Mouse (Mus musculus) midbrain, embryonic 14.5 days (tissue): ENCODE measurements around the gene Ap2a1. TPM values are rescaled to one million over a fixed set of nuclear protein-coding genes. Genes with fewer than 3 reads are reported as not detected.

ENCODE experiments used
- ATAC-seq: fragments of 200-750 bp; cut with Nextera tagmentation; 2 replicates; pipeline ENCODE4 v1.8.0; 2017; ENCODE audit warnings: moderate number of reproducible peaks, moderate library complexity; ENCODE audit not compliant: low FRiP score, low TSS enrichment
- DNase-seq: peaks from one replicate; pipeline ENCODE4 v3.0.0-alpha.2; 2015
- H3K27ac ChIP-seq: fragments of 300-500 bp; sonication (generic); replicated peaks from 2 replicates; pipeline ENCODE4 v1.5.1; 2014; ENCODE audit warnings: mild to moderate bottlenecking, low read depth, low read length, moderate library complexity
- H3K27me3 ChIP-seq: fragments of 300-500 bp; sonication (generic); 2 replicates; pipeline ENCODE4 v1.6.1; 2014; ENCODE audit warnings: low read length, control low read depth, mixed read lengths; ENCODE audit not compliant: control insufficient read depth, insufficient read depth
- H3K36me3 ChIP-seq: fragments of 300-500 bp; sonication (generic); 2 replicates; pipeline ENCODE4 v1.6.1; 2014; ENCODE audit warnings: low read length, control low read depth; ENCODE audit not compliant: control insufficient read depth, insufficient read depth
- H3K4me1 ChIP-seq: fragments of 300-500 bp; sonication (generic); 2 replicates; pipeline ENCODE4 v1.6.1; 2014; ENCODE audit warnings: mild to moderate bottlenecking, antibody characterized with exemption, low read length, control low read depth; ENCODE audit not compliant: control insufficient read depth, insufficient read depth
- H3K4me2 ChIP-seq: fragments of 300-500 bp; sonication (generic); 2 replicates; pipeline ENCODE4 v1.6.1; 2014; ENCODE audit warnings: mild to moderate bottlenecking, low read length, moderate library complexity
- H3K4me3 ChIP-seq: fragments of 300-500 bp; sonication (generic); replicated peaks from 2 replicates; pipeline ENCODE4 v1.5.1; 2014; ENCODE audit warnings: low read depth, low read length
- H3K9ac ChIP-seq: fragments of 300-500 bp; sonication (generic); replicated peaks from 2 replicates; pipeline ENCODE4 v1.6.1; 2014; ENCODE audit warnings: mild to moderate bottlenecking, low read length, moderate library complexity
- H3K9me3 ChIP-seq: fragments of 300-500 bp; sonication (generic); 2 replicates; pipeline ENCODE4 v1.6.1; 2016; ENCODE audit warnings: low read length, control low read depth, mixed read lengths; ENCODE audit not compliant: control insufficient read depth
- WGBS: fragments of 180-500 bp; shearing (Covaris S2); extraction: QIAGEN DNeasy Blood & Tissue Kit; methylation state at CpG from one replicate; pipeline ENCODE4 v1.1.7; 2014; 5-methylcytosine and 5-hydroxymethylcytosine counted together
- polyA plus RNA-seq: library from polyadenylated mRNA; unstranded; fragments of >200 nt; fragmentation: Nextera tagmentation; extraction: Ambion mirVana; gene quantifications from 2 replicates; pipeline ENCODE4 v1.2.1, GENCODE M21; 2014

Ap2a1 gene
- polyA plus RNA-seq, 1 experiment from 2014 or later = 124 TPM

DNA sequence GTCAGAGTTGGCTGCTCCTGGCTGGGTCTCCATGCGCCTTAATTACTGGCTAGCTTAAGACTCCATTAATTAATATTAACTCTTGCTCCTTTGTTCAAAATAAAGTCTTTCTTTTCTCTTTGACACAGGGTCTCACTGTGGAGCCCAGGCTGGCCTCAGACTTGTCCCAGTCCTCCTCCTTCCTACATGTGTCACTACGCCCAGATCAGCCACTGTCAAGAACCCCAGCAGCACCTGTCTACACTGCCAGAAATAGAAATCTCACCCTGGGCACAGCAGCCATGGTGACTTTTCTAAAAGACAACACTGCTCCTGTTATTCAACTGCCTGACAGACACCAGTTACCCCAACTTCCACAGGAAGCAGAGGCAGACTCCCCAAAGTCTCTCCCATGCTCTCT, 14.9 kb downstream of the Ap2a1 start:
- 90% methylated on average over 2 of the region's 2 CpGs for WGBS
- H3K9ac ChIP-seq = no peak overlapping the region
- DNase-seq (no peak), ATAC-seq (no peak)
- H3K4me3 ChIP-seq = no peak overlapping the region
- peaks cover 66% of the 10 kb centered on the region for H3K36me3 ChIP-seq
- H3K4me1 ChIP-seq = no peaks in the 10 kb centered on the region
- H3K4me2 ChIP-seq = no peak overlapping the region
- H3K9me3 ChIP-seq = no peaks in the 10 kb centered on the region
- H3K27me3 ChIP-seq = no peaks in the 10 kb centered on the region
- no peak overlapping the region for H3K27ac ChIP-seq

DNA sequence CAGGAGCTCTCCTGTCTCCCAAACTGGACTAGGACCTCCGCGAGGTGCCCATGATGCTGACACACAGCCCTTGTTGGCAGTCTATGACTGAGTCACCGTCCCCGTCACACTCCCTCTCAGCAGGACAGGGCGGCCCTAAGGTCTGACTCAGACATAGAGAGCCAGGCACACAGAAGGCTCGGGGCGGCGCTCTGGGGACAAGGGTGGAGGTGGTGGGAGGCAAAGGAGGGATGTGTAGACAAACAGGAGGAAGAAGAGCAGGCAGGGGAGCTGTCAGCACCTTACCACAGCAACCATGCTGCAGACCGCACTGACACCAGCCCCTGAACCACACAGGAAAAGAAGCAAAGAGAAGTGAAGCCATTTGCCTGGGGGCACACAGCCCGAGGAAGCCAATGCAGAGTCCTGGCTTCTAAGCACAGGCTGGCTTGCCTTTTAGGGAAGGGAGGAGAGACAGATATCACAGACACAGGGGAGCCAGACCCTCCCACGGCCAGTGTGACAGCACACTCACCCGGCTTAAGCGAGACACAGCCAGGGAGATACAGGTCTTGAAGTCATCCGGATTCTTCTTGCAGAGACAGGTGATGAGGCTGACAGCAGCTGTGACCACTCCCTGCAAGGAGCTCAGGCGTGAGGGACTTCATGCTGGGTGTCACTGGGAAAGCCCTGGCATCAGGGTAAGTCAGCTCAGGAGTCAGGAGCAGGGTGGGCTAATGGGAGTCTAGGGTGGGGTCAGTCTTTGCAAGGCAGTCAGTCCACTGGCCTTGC, 20.4 kb downstream of the Ap2a1 start:
- Histone ChIP-seq H3K9ac (no peak overlapping the region), H3K4me1 (no peaks in the 10 kb centered on the region), H3K36me3 (peaks cover 100% of the 10 kb centered on the region), H3K9me3 (no peaks in the 10 kb centered on the region), H3K27me3 (no peaks in the 10 kb centered on the region), H3K4me2 (no peak overlapping the region), H3K4me3 (no peak overlapping the region), H3K27ac (no peak overlapping the region)
- DNase-seq = no peak
- ATAC-seq = no peak
- 93% methylated on average over 15 of the region's 15 CpGs for WGBS

- H3K4me1 ChIP-seq = 0 out of 2 replicates have a peak, but pooled peaks cover 5% of the 10 kb centered on the region
- no peak overlapping the region for H3K27ac ChIP-seq
- H3K4me2 ChIP-seq = no peak overlapping the region
- H3K27me3 ChIP-seq = no peaks in the 10 kb centered on the region
- ATAC-seq = no peak
- H3K9ac ChIP-seq = no peak overlapping the region
- WGBS = 92% methylated on average over 20 of the region's 20 CpGs
- no peaks in the 10 kb centered on the region for H3K9me3 ChIP-seq
- H3K36me3 ChIP-seq = peaks cover 98% of the 10 kb centered on the region
- DNase-seq = no peak
- H3K4me3 ChIP-seq = no peak overlapping the region
These were observed 23.9 kb downstream of the Ap2a1 start for GRCm38 (mm10) chr7:44905430-44905829.

DNA sequence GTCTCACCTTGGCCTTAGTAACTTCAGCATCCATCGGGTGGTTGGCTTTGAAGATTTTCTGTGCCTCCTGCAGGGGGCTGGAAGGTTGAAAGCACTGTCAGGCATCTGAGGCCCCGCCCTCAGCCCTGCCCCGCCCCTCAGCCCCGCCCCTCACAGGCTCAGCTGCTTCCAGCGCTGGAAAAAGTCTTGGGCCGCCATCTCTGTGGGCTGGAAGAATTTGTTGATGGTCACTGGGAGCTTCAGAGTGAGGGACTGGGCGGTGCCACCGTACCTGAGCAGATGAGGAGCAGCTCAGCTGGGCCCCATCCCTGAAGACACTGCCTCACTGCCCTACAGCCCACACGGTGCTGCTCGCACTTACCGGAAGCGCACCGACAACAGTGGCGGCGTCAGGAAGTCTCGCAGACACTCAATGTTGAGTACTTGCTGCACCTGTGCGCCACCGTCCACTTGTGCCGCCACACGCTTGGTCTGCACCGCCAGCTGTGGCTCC, 28.0 kb downstream of the Ap2a1 start:
- no peaks in the 10 kb centered on the region for H3K27me3 ChIP-seq
- peak overlapping the region; percentile 32 for H3K4me2 ChIP-seq
- 0 out of 2 replicates have a peak overlapping the region, but pooled peaks have one; percentile 37 for H3K27ac ChIP-seq
- 0 out of 2 replicates have a peak overlapping the region, but pooled peaks have one; percentile 20 for H3K9ac ChIP-seq
- H3K9me3 ChIP-seq = no peaks in the 10 kb centered on the region
- ATAC-seq = peak; percentile 9; the same call in 1 of the 2 replicates
- 19% methylated on average over 21 of the region's 21 CpGs for WGBS
- DNase-seq = peak; percentile 74
- 0 out of 2 replicates have a peak, but pooled peaks cover 16% of the 10 kb centered on the region for H3K4me1 ChIP-seq
- peaks cover 73% of the 10 kb centered on the region for H3K36me3 ChIP-seq
- H3K4me3 ChIP-seq = no peak overlapping the region

GRCm38 (mm10) chr7:44900632-44901031, 28.7 kb downstream of the Ap2a1 start:
- H3K27ac ChIP-seq = no peak overlapping the region
- DNase-seq = no peak
- no peaks in the 10 kb centered on the region for H3K27me3 ChIP-seq
- no peak overlapping the region for H3K9ac ChIP-seq
- no peaks in the 10 kb centered on the region for H3K9me3 ChIP-seq
- 87% methylated on average over 11 of the region's 11 CpGs for WGBS
- H3K4me3 ChIP-seq = no peak overlapping the region
- no peak overlapping the region for H3K4me2 ChIP-seq
- ATAC-seq = no peak
- H3K36me3 ChIP-seq = peaks cover 67% of the 10 kb centered on the region
- 0 out of 2 replicates have a peak, but pooled peaks cover 17% of the 10 kb centered on the region for H3K4me1 ChIP-seq

DNA sequence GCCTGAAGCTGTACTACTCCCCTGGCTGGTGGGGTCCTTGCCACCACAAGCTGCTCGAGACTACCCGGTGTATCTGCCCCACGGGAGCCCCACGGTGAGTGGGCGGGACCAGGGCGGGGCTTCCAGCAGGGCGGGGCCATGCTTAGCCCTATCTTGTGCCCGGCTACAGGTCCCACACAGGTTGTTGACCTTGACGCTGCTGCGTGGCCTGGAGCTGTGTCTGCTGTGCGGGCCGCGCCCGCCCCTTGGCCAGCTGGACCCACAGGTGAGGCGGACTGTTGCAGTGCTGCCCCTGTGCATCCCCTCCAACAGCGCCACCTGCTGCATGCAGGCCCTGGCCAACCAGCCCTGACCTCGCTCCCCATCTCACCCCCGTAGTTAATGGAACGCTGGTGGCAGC, 30.7 kb downstream of the Ap2a1 start:
- Histone ChIP-seq H3K9ac (no peak overlapping the region), H3K36me3 (peaks cover 46% of the 10 kb centered on the region), H3K4me2 (no peak overlapping the region), H3K27me3 (no peaks in the 10 kb centered on the region), H3K4me3 (no peak overlapping the region), H3K4me1 (peaks cover 33% of the 10 kb centered on the region), H3K27ac (no peak overlapping the region), H3K9me3 (no peaks in the 10 kb centered on the region)
- 38% methylated on average over 19 of the region's 19 CpGs for WGBS
- DNase-seq (no peak), ATAC-seq (no peak)

GRCm38 (mm10) chr7:44896499-44896898, 32.8 kb downstream of the Ap2a1 start:
- Histone ChIP-seq H3K27ac (peak overlapping the region; percentile 85), H3K4me3 (peak overlapping the region; percentile 63), H3K4me2 (peak overlapping the region; percentile 84), H3K4me1 (peaks cover 39% of the 10 kb centered on the region), H3K36me3 (peaks cover 27% of the 10 kb centered on the region), H3K9ac (peak overlapping the region; percentile 70), H3K27me3 (no peaks in the 10 kb centered on the region), H3K9me3 (no peaks in the 10 kb centered on the region)
- ATAC-seq (no peak), DNase-seq (no peak)
- 25% methylated on average over 10 of the region's 10 CpGs for WGBS

DNA sequence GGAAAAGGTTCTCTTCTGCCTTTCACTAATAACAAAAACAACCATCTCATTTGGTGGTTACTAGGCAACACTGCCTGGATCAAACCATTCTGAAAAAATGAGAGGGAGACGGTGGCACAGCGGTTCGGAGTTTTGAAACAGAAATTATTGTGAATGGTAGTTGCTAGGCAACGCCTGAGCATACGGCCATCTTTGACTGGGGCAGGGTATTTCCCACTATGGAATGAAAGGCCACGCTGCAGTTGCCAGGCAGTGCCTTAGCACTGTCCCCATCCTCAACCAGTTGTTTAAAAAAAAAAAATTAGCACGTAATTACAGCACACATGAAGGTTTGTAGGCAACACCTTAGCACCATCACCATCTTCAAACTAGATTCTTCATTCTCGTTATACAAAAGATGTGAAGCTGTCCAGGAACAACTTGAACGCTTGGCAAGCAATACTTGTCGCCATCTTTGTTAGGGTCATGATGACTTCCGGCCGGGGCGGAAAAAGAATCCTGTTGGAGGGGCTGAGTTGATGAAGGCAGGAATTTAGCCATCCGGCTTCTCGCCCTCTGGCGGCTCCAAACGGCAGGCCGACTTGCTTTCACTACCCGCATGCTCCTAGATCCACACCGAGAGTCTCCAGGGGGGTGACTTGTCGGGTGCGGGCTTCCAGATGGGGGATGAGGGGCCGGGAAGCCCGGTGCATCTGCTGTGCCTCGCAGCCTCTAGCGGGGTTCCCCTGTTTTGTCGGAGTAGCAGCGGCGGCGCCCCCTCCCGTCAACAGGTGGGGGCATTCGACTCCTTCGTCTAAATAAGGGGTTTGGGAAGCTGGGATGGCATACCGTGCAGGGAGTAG, 33.5 kb downstream of the Ap2a1 start, which contains the start of gene Fuz:
Gene Fuz (plus strand): TSS at position 487 of the 842 bp plus-strand sequence.
- under 1% methylated on average over 34 of the region's 34 CpGs for WGBS
- ATAC-seq = peak; percentile 81
- no peaks in the 10 kb centered on the region for H3K27me3 ChIP-seq
- H3K36me3 ChIP-seq = peaks cover 20% of the 10 kb centered on the region
- H3K27ac ChIP-seq = peak within 1 kb of the TSS; percentile 85
- DNase-seq = peak; percentile 97
- peak within 1 kb of the TSS; percentile 84 for H3K4me2 ChIP-seq
- peaks cover 43% of the 10 kb centered on the region for H3K4me1 ChIP-seq
- peak within 1 kb of the TSS; percentile 63 for H3K4me3 ChIP-seq
- H3K9ac ChIP-seq = peak within 1 kb of the TSS; percentile 70
- H3K9me3 ChIP-seq = no peaks in the 10 kb centered on the region
